ENCODE assay signal across 9 mouse cellular contexts in the genomic region with DNA sequence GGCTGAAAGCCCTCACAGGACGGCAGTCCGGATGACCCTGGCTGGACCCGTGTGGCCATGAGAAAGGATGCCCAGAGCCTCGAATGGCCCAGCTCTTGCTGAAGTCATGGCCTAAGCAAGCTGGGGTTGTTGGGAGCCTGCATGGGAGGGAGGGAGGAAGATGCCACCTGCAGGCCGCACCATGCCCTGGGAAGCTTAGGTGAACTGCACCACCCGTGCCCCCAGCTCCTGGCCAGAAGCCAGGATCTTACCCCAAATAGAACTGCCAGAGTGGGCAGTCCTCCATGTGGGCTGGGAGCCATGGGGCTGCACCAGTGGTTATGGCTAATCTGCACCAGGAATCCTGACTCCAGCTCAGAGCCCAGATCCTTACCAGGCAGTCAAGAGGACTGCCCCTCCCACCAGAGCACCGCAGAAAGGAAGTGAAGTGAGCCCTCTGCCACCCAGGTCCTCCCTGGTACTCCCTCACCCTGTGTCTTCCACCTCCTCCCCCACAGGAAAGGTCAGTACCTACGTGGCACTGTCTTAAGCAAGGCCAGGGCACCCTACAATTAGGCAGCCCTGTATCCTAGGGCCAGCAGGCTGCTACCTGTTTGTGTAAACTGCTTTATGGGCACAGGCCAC. TPM values are rescaled to one million over a fixed set of nuclear protein-coding genes. Genes with fewer than 3 reads are reported as not detected.
DNase-seq lines count a peak whose midpoint lies in the region; ATAC-seq and TF ChIP-seq lines count a peak whose summit lies in the region.
"Had no signal": no experiment of that assay in that cellular context is flagged by ENCODE, and none has a peak within 500 bp of the region (broad histone marks: within the 10 kb centered on the region; RNA-seq: fewer than 3 reads in every experiment).

No protein-coding gene starts in this region.

- H3K4me3 ChIP-seq in hindbrain, embryonic 10.5 days, result peak overlapping the region; percentile 16
- H3K4me3 ChIP-seq in hindbrain, embryonic 14.5 days (replicated peaks; ENCODE audit: low read length), result no peak overlapping the region
- no peak overlapping the region for H3K4me3 ChIP-seq in thymus, adult 2 months (ENCODE audit: control insufficient read depth, insufficient read depth, low read length)
- H3K4me3 ChIP-seq: limb, embryonic 12.5 days had no signal

- H3K9ac ChIP-seq in hindbrain, embryonic 14.5 days, result no peak overlapping the region
- H3K9ac ChIP-seq: limb, embryonic 12.5 days had no signal

- no peaks in the 10 kb centered on the region for H3K9me3 ChIP-seq in hindbrain, embryonic 10.5 days
- H3K9me3 ChIP-seq in hindbrain, embryonic 14.5 days (ENCODE audit: control insufficient read depth, low read length), result no peaks in the 10 kb centered on the region

- peaks cover 83% of the 10 kb centered on the region for H3K36me3 ChIP-seq in hindbrain, embryonic 10.5 days
- peaks cover 87% of the 10 kb centered on the region for H3K36me3 ChIP-seq in hindbrain, embryonic 14.5 days (replicated peaks; ENCODE audit: control insufficient read depth, insufficient read depth)
- H3K36me3 ChIP-seq in thymus, adult 2 months (ENCODE audit: control insufficient read depth, insufficient read depth, low read length), result peaks cover 30% of the 10 kb centered on the region

- H3K4me1 ChIP-seq in hindbrain, embryonic 10.5 days (replicated peaks), result peaks cover 49% of the 10 kb centered on the region
- peaks cover 34% of the 10 kb centered on the region for H3K4me1 ChIP-seq in hindbrain, embryonic 14.5 days (replicated peaks; ENCODE audit: control insufficient read depth, insufficient read depth, low read length)
- peaks cover 22% of the 10 kb centered on the region for H3K4me1 ChIP-seq in thymus, adult 2 months (replicated peaks; ENCODE audit: control insufficient read depth, insufficient read depth, low read length)

- H3K27me3 ChIP-seq in hindbrain, embryonic 10.5 days (ENCODE audit: insufficient read depth, poor library complexity, severe bottlenecking), result peaks cover 83% of the 10 kb centered on the region
- H3K27me3 ChIP-seq in hindbrain, embryonic 14.5 days (ENCODE audit: control insufficient read depth, insufficient read depth, low read length), result no peaks in the 10 kb centered on the region
- no peaks in the 10 kb centered on the region for H3K27me3 ChIP-seq in thymus, adult 2 months (ENCODE audit: control insufficient read depth, insufficient read depth, low read length)

- no peak for TF ChIP-seq CTCF in thymus, adult 2 months (IDR thresholded peaks at IDR 0.05; ENCODE audit: borderline replicate concordance, control insufficient read depth, extremely low read depth, insufficient read depth, low read length, poor library complexity)

- no peak for TF ChIP-seq POLR2A in thymus, adult 2 months (IDR thresholded peaks at IDR 0.05; ENCODE audit: control insufficient read depth, extremely low read depth, insufficient read depth, low read length, poor library complexity)

- 84% methylated on average over 8 of the region's 8 CpGs for WGBS in hindbrain, embryonic 10.5 days
- WGBS in hindbrain, embryonic 14.5 days, result 63% methylated on average over 8 of the region's 8 CpGs
- 52% methylated on average over 8 of the region's 8 CpGs for WGBS in thymus, adult 2 months

- no peak for DNase-seq in hindbrain, embryonic 10.5 days (ENCODE audit: low spot score)
- DNase-seq in hindbrain, embryonic 14.5 days (ENCODE audit: low spot score), result no peak
- DNase-seq in thymus, postnatal 14 days, result peak; percentile 50
- no peak for DNase-seq in thymus, adult 2 months
- DNase-seq in skeletal muscle tissue, adult 2 months (ENCODE audit: low read depth, low spot score), result peak; percentile 71
- no peak for DNase-seq in adipocyte (ENCODE audit: low spot score)
- DNase-seq in layer of hippocampus, adult 8-10 months (ENCODE audit: low spot score in 2 of 2), result no peak

- H3K27ac ChIP-seq in hindbrain, embryonic 10.5 days, result peak overlapping the region; percentile 16; the same call in 1 of the 2 replicates
- no peak overlapping the region for H3K27ac ChIP-seq in hindbrain, embryonic 14.5 days
- no peak overlapping the region for H3K27ac ChIP-seq in thymus, adult 2 months (ENCODE audit: control insufficient read depth, insufficient read depth, low read length)
- H3K27ac ChIP-seq: limb, embryonic 12.5 days had no signal

- no peak for ATAC-seq in hindbrain, embryonic 14.5 days (ENCODE audit: low FRiP score)
- ATAC-seq in granulocyte monocyte progenitor cell, adult 5-6 weeks (replicated peaks; ENCODE audit: poor library complexity, severe bottlenecking), result peak; percentile 20; the same call in 1 of the 2 replicates

- H3K4me2 ChIP-seq in hindbrain, embryonic 14.5 days (replicated peaks), result no peak overlapping the region
- H3K4me2 ChIP-seq: limb, embryonic 12.5 days had no signal

RNA-seq across cellular contexts. Expression of a gene that starts 5.1 kb away (rescaled TPM):
- 484 and 504 TPM in 2 replicates for polyA plus RNA-seq in hindbrain, embryonic 10.5 days (2016; fragmentation: Nextera tagmentation; extraction: Ambion mirVana)
- polyA plus RNA-seq in hindbrain, embryonic 14.5 days (2014; fragmentation: Nextera tagmentation; extraction: Ambion mirVana), result 469 and 505 TPM in 2 replicates
- 1,163 and 1,361 TPM in 2 replicates for polyA plus RNA-seq in thymus, adult 2 months (2012; rRNA removed)
- 193 and 253 TPM in 2 replicates for total RNA-seq in granulocyte monocyte progenitor cell, adult 5-6 weeks (2014; fragmentation: Nextera tagmentation)
- total RNA-seq in granulocyte monocyte progenitor cell, adult 5-6 weeks (2017), result 47.4 and 49.6 TPM in 2 replicates
- total RNA-seq in layer of hippocampus, adult 8-10 months (2022), result 100 to 1,000 TPM; 315 to 328 (median 323) TPM

RNA-seq across cellular contexts. Expression of a gene that starts 7.3 kb away (rescaled TPM):
- polyA plus RNA-seq in hindbrain, embryonic 10.5 days (2016; fragmentation: Nextera tagmentation; extraction: Ambion mirVana), result 7.1 and 15.0 TPM in 2 replicates
- polyA plus RNA-seq in hindbrain, embryonic 14.5 days (2014; fragmentation: Nextera tagmentation; extraction: Ambion mirVana), result 93.4 and 96.4 TPM in 2 replicates
- polyA plus RNA-seq in thymus, adult 2 months (2012; rRNA removed), result 34.0 and 37.7 TPM in 2 replicates
- total RNA-seq in granulocyte monocyte progenitor cell, adult 5-6 weeks (2014; fragmentation: Nextera tagmentation), result 0.73 and 5.3 TPM in 2 replicates
- total RNA-seq in granulocyte monocyte progenitor cell, adult 5-6 weeks (2017), result 0.36 TPM in 1 of 2 replicates, not detected in the other
- total RNA-seq in layer of hippocampus, adult 8-10 months (2022), result 100 to 1,000 TPM; 295 to 345 (median 308) TPM

RNA-seq across cellular contexts. Expression of a gene that starts 14.7 kb away (rescaled TPM):
- 22.3 and 24.6 TPM in 2 replicates for polyA plus RNA-seq in hindbrain, embryonic 10.5 days (2016; fragmentation: Nextera tagmentation; extraction: Ambion mirVana)
- polyA plus RNA-seq in hindbrain, embryonic 14.5 days (2014; fragmentation: Nextera tagmentation; extraction: Ambion mirVana), result 44.1 and 54.4 TPM in 2 replicates
- polyA plus RNA-seq in thymus, adult 2 months (2012; rRNA removed), result 342 and 374 TPM in 2 replicates
- total RNA-seq in granulocyte monocyte progenitor cell, adult 5-6 weeks (2014; fragmentation: Nextera tagmentation), result 26.7 and 36.8 TPM in 2 replicates
- total RNA-seq in granulocyte monocyte progenitor cell, adult 5-6 weeks (2017), result 10.0 and 17.4 TPM in 2 replicates
- total RNA-seq in layer of hippocampus, adult 8-10 months (2022), result 10 to 100 TPM; 47.2 to 63.6 (median 58.0) TPM

RNA-seq across cellular contexts. Expression of a gene that starts 17.7 kb away (rescaled TPM):
- polyA plus RNA-seq in hindbrain, embryonic 10.5 days (2016; fragmentation: Nextera tagmentation; extraction: Ambion mirVana), result 18.5 and 21.1 TPM in 2 replicates
- polyA plus RNA-seq in hindbrain, embryonic 14.5 days (2014; fragmentation: Nextera tagmentation; extraction: Ambion mirVana), result 20.2 and 24.6 TPM in 2 replicates
- 265 and 270 TPM in 2 replicates for polyA plus RNA-seq in thymus, adult 2 months (2012; rRNA removed)
- total RNA-seq in granulocyte monocyte progenitor cell, adult 5-6 weeks (2014; fragmentation: Nextera tagmentation), result 94.5 and 150 TPM in 2 replicates
- 121 and 132 TPM in 2 replicates for total RNA-seq in granulocyte monocyte progenitor cell, adult 5-6 weeks (2017)
- 100 to 1,000 TPM in 1 of 4 experiments, 10 to 100 TPM in 3; 94.2 to 111 (median 96.5) TPM for total RNA-seq in layer of hippocampus, adult 8-10 months (2022)

RNA-seq across cellular contexts. Expression of a gene that starts 28.0 kb away (rescaled TPM):
- polyA plus RNA-seq in hindbrain, embryonic 10.5 days (2016; fragmentation: Nextera tagmentation; extraction: Ambion mirVana), result 16.8 and 17.2 TPM in 2 replicates
- polyA plus RNA-seq in hindbrain, embryonic 14.5 days (2014; fragmentation: Nextera tagmentation; extraction: Ambion mirVana), result 12.3 and 12.6 TPM in 2 replicates
- 127 and 138 TPM in 2 replicates for polyA plus RNA-seq in thymus, adult 2 months (2012; rRNA removed)
- 42.4 and 43.6 TPM in 2 replicates for total RNA-seq in granulocyte monocyte progenitor cell, adult 5-6 weeks (2014; fragmentation: Nextera tagmentation)
- 18.0 and 24.5 TPM in 2 replicates for total RNA-seq in granulocyte monocyte progenitor cell, adult 5-6 weeks (2017)
- 10 to 100 TPM; 19.9 to 52.8 (median 29.8) TPM for total RNA-seq in layer of hippocampus, adult 8-10 months (2022)

Comparison
In these comparisons a context has a peak if more than half of its experiments do, and no peak if none do; other contexts are left out.
1. DNase-seq: peak in thymus, postnatal 14 days (single experiment) and skeletal muscle tissue, adult 2 months (single experiment); none in hindbrain, embryonic 10.5 days (single experiment), hindbrain, embryonic 14.5 days (single experiment), thymus, adult 2 months (single experiment), adipocyte (single experiment) and layer of hippocampus, adult 8-10 months (0 of 2).